Mouse (Mus musculus) olfactory bulb, adult 2 months (tissue): ENCODE measurements at regions not wholly inside any gene's neighbourhood (a gene's known extent, or its start where the extent isn't known, plus 50 kb on each side); places are given as distances from the start of the nearest gene placed in this dataset.
"Not testable (repeated sequence)": the region's sequence is repeated elsewhere in the genome, so short reads cannot be mapped to it uniquely, and the experiment has no call there.

Experiments used
- H3K27ac ChIP-seq: fragments of 200-500 bp; 2 replicates; pipeline ENCODE4 v1.5.1; 2012; ENCODE audit warnings: low read depth, low read length; ENCODE audit not compliant: insufficient read depth
- H3K4me1 ChIP-seq: fragments of 200-500 bp; 2 replicates; pipeline ENCODE4 v1.6.1; 2012; ENCODE audit warnings: low read length; ENCODE audit not compliant: control insufficient read depth, insufficient read depth
- H3K4me3 ChIP-seq: fragments of 200-500 bp; 2 replicates; pipeline ENCODE4 v1.5.1; 2012; ENCODE audit warnings: mild to moderate bottlenecking, low read depth, low read length, moderate library complexity; ENCODE audit not compliant: insufficient read depth
- POLR2A ChIP-seq: fragments of 200-500 bp; IDR thresholded peaks from 2 replicates; pipeline ENCODE4 v1.6.1; 2012; ENCODE audit warnings: mild to moderate bottlenecking, low read depth, low read length, moderate library complexity; ENCODE audit not compliant: insufficient read depth
- WGBS: fragments of 180-500 bp; shearing (Covaris S2); methylation state at CpG from one replicate; pipeline ENCODE4 v1.1.7; 2018; 5-methylcytosine and 5-hydroxymethylcytosine counted together

DNA sequence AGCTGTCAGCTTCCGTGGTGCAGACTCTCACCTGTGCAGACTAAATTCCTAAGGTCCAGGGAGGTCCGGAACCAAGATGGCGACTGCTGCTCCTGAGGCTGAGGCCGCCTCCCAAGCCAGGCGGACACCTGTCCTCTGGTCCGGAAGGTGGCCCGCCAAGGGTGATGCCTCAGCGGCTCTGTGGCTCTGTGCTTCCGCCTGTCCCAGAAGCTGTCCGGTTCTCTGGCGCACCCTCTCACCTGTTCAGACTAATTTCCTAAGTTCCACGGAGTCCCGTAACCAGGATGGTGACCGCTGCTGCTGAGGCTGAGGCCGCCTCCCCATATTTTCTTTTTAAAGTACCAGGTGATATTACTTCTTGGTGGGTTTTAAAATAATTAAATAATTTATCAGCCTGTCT is 65.4 kb upstream of the B3galnt2 start:
- H3K27ac ChIP-seq, H3K4me3 ChIP-seq, H3K4me1 ChIP-seq: not testable (repeated sequence)
- WGBS, result 88% methylated on average over 15 of the region's 15 CpGs

DNA sequence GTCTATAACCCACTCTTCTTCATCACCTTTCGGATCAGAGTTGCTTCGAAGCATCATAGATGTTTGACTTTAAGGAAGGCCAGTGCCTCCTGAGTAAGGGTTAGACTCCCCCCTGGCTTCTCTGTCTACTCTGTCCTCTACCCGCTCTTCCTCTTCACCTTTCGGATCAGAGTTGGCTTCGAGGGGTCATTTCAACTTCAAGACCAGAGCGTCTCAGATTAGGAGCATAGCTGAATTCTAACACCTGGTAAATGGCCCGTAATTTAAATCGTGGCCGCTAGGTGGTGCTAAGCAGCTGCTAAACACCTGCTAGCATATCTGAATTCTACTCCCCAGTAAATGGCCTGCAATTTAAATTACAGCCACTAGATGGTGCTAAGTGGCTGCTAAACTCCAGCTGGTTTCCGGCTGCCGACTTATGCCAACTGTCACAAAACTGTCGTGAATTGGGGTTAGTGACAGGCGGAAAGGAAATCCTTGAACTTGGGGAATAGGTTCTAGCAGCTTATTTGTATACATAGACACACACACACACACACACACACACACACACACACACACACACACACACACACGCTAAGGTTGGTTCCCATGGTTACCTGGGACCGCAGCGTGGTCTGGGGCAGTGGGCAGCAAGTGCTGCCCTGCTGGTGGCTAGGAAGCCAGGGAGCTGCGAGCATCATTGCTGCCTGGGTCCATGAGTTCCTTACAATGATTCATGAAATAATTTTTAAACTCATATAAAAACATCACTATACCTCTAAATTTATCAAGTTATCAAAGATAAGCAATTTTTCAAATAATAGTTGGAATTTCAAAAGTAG is 64.8 kb upstream of the B3galnt2 start:
- TF ChIP-seq POLR2A, result no peak

DNA sequence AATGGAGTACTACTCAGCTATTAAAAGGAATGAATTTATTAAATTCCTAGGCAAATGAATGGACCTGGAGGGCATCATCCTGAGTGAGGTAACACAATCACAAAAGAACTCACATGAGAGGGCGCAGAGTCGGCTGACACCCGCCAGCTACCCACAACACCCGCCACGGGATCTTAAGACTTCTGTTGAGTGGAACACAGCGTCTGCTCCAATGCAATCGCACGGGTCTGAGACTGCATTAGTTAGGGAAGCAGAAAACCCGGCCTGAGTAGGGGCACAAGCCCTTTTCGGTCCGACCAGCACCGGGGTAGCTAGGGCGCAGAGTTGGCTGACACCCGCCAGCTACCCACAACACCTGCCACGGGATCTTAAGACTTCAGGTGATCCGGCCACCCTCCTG is 52.1 kb upstream of the B3galnt2 start:
- not testable (repeated sequence) for H3K4me3 ChIP-seq, H3K27ac ChIP-seq, H3K4me1 ChIP-seq
- WGBS, result 91% methylated on average over 16 of the region's 16 CpGs

More for the DNA sequence above, 64.8 kb upstream of the B3galnt2 start:
- peak overlapping the region; percentile 52 for H3K4me3 ChIP-seq
- 14% methylated on average over 17 of the region's 17 CpGs for WGBS
- no peak overlapping the region for H3K27ac ChIP-seq
- no peaks in the 10 kb centered on the region for H3K4me1 ChIP-seq
